Mouse (Mus musculus): ENCODE measurements around the gene AI597479.

DNA sequence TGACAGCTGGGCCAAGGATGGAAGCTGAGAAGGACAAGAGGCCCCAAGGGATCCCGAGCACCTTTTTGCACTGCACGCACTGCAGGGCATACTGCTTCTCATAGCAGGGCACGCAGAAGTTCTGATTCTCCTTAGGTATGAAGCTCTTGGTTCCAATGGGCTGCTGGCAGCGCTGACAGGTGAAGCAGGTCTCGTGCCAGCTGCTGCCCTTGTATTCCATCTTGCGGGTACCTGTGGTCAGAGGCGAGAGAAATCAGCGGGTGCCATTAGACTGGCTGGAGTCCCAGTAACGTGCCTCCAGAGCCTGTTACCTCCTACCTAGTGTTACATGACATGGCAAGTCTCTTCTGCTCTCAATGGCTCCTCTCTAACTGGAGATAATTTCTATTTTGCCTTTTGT is 33.1 kb downstream of the AI597479 start:
- TF ChIP-seq CTCF (IDR thresholded peaks at IDR 0.05; ENCODE audit: low read depth, low read length) (no peak), GATA1 (IDR thresholded peaks at IDR 0.05; ENCODE audit: borderline replicate concordance, low read length) (no peak), TAL1 (conservative IDR thresholded peaks at IDR 0.05; ENCODE audit: low read depth, low read length) (no peak)

All from G1E (cell line).